Mouse (Mus musculus) adipocyte (in vitro differentiated cells): ENCODE results near the gene Sh3pxd2b.

Experiments
- DNase-seq: peaks from one replicate; pipeline ENCODE4 v3.0.0-alpha.2; 2016; ENCODE audit warnings: low spot score

The Sh3pxd2b gene

DNA sequence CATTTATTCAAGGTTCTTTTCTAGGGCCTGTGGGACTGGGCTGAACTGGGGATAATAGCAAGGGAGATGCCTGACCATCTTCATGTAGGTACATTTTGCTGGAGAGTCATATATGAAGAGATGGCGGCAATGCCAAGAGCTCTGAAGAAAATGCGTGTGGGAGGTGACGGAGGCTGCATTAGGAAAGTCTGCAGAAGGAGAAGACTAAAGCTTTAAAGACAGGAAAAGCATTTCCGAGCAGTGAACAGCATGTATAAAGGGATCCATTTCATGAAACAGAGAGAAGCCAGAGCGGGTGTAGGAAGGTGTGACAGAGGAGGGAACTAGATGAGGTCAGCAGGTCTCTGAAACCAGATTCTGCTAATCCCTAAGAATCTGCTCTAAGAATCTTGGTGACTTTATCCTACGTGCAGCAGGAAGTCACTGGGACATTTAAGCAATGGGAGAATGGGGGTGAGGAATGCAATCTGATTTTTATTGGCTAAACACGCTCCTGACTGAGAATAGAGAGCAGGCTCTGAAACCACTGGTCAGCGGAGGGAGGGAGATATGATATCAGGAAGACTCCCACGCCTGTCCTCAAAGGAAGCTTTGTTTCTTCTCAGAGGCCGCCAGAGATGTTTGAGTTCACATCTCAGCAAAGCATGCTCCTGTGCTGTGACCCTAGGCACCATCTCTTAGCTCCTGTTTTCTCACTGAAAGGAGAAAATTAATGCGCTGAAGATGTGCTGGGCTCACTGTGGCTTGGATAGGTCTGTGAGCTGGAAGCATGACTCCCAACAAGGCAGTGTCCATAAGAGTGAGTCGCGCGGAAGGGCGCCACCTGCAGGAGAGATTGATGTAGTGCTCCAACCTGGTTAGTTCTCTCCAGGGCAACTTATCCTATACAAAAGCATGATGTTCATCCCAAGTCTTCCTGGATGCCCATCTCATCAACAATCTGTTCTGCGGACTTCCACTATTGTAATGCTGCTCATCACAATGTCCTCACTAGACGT lies 6.8 kb upstream of the Sh3pxd2b start:
- peak; percentile 51 for DNase-seq

DNA sequence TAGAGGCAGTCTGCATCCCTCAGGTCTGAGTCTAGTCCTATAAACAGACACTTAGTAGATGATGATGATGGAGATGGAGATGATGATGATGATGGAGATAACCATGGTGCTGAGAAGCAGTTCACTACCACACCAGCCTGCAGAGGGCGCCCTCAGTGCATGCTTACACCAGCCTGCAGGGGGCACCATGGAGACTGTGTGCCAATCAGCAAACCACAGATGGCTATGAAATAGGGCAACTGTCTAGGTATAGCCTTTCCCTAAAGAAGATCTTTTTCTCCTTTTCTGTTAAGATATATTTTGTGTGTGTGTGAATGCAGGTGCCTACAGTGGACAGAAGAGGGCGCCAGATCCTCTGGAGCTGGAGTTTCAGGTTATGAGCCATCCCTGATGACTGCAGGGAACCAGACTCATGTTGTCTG lies 4.8 kb upstream of the Sh3pxd2b start:
- peak; percentile 61 for DNase-seq

DNA sequence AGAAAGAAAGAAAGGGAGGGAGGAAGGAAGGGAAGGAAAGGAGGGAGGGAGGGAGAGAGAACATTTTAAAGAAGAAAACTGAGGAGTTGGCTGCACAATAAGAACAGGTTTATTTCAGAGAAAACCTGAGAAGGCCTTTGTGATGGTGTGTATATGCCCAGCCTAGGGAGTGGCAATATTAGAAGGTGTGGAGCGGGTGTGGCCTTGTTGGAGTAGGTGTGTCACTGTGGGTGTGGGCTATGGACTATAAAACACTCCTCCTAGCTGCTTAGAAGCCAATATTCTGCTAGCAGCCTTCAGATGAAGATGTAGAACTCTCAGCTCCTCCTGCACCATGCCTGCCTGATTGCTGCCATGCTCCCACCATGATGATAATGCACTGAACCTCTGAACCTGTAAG lies 4.3 kb upstream of the Sh3pxd2b start:
- DNase-seq, result no peak

DNA sequence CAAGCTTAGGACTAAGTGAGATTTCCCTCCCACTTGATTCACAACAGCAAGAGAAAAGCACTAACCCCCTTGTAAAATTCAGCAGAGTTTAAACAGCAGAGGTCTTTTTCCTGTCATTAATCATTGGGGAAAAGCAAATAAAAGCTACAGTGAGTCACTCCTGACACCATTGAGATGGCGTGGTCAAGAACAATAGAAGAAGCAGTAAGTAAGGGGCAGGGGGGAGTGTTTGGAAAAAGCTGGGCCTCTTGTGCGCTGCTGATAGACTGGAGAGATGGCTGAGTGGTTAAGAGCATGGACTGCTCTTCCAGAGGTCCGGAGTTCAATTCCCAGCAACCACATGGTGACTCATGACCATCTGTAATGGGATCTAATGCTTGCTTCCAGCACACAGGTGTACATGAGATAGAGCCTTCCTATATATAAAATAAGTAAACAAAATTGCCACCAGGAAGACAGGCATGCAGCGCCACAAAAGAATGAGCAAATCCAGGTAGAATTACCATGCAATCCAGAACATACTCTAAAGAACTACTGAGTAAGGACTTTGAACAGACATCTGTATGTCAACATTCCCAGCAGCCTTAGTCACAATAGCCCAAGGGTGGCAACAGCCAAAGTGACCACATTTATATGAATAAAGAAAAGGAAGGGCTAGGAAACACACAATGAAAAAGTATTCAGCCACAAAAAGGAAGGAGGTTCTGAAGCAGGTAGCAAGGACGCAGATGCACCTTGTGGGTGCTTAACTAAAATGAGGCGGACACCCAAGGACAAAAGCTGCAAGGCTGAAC lies 1.9 kb upstream of the Sh3pxd2b start:
- DNase-seq, result no peak

DNA sequence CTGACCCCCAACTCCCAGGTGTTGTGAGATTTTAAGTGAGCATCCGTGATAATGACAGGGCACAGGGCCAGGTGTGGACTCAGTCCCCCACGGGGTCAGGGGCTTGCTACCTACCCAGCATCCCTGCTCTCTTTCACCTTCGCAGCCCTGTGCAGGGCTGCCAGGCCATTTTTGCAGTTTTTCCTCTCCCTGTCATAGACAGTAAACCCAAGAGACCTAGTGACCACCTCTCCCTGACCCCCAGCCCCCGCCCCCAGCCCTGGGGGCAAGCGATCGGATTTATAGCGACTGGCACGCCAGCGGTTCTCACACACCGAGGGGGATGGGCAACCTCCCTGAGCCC lies 385 bp upstream of the Sh3pxd2b start:
- DNase-seq, result no peak

DNA sequence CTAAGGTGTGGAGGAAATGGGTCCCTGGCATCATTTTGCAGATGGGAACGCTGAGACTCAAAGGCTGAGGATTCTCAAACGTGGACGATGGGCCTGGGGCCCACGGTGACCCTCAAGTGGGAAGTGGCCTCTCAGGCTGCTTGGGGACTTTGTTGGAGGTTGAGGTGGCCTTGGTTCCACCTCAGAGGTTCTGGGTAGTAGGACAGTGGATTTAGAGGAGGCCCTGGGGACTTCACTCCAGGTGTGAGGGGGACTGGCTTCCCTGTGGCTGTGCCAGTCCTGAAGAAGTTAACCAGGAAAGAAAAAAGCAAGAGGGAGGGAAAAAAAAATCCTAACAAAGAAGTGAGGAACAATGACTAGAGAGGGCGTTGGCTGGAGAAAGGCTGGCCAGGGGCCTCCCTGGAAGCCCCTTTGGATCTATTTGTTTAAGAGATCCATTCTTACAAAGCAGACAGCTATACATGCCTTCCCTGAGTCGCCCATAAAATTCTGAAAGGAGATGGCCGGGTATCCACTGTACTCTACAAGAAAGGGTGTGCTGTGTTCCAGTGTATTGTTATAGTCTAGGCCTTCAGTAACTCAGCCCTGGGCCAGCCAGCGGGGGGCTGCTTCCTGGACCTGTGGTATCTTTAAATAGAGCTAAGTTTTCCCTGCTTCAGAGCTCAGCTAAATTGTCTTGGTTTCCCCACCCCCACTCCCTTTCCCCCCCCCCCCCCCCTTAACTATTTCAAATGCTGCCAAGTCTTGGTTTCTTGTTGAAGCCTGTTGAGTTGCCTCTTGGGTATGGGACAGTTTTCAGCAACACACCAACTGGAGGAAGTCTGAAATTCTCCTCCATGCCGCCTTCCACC lies 1.0 kb downstream of the Sh3pxd2b start:
- no peak for DNase-seq

DNA sequence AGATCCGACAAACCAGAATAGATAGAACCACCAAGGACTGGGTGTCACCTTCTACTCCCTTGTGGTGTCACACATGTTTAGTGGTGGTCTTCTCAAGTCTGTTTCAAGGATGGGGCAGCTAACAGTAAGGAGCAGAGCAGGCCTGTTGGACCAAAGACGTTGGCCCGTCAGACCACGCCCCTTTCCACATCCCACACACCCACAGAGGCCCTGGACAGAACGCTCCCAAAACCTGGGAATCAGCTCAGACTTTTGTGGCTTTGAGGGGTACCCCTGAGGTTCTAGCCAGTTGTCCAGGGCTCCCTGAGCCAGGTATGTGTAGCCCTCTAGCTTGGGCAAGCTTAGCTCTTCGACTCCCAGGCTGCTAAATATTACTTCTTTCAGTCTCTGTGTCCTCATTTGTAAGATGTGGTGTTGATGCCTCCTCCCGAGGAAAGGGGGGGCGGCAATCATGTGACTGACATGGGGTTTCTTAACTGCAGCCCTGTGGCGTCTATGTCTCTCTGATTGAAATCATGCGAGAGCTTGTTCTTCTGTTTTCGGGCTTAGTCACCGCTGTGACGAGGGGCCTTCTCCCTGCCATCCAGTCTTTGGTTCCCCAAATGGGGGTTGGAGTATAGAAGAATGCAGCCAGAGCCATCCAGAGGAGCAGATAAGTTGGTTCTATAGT lies 1.8 kb downstream of the Sh3pxd2b start:
- DNase-seq, result no peak

DNA sequence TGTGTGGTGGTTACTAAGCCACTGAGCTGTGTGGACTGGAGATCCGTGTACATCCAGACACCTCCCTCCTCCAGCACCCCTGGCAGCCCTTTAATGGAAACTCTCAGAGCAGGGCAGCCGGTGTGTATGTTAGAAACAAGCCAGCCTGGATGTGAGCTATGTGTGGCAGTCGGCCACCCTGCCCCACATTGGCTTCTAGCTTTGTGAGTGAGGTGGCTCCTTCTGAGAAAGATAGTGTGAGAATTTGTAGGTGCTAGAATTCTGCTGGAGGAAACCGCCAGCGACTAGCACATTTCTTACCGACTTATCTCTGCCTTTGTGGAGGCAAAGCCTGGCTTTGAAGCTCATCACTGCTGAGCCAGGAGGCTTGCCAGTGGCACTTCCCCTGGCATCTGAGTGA lies 5.3 kb downstream of the Sh3pxd2b start:
- no peak for DNase-seq

DNA sequence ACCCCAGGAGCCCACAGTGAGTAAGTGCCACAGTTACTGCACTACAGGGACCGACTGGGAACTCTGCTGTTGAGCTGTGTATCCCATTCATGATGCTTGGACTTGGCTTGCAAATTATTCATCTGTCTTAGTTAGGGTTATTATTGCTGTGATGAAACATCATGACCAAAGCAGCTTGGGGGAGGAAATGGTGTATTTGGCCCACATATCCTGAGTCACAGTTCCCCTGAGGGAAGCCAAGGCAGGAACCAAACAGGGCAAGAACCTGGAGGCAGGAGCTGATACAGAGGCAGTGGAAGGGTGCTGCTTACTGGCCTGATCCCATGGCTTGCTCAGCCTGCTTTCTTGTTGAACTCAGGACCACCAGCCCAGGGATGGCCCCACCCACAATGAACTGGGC lies 7.8 kb downstream of the Sh3pxd2b start:
- DNase-seq, result no peak

DNA sequence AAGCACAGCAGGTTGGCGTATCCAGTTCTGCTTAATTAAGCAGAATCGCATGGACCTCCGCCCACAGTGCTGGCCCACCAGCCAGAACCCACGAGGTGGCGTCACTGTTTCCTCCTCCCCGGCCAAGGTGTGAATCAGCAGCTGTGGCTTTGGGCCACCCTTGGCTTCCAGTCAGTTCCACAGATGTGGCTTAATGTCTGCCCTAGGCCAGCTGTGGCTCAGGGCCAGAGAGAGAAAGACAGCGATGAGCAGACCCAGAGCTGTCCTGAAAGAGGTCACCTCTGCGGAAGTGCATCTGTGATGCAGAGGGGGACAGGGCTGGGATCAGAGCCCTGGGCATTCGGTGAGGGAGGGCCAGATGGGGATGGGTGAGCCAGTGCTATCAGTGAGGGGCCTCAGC lies 10.1 kb downstream of the Sh3pxd2b start:
- peak; percentile 81 for DNase-seq

DNA sequence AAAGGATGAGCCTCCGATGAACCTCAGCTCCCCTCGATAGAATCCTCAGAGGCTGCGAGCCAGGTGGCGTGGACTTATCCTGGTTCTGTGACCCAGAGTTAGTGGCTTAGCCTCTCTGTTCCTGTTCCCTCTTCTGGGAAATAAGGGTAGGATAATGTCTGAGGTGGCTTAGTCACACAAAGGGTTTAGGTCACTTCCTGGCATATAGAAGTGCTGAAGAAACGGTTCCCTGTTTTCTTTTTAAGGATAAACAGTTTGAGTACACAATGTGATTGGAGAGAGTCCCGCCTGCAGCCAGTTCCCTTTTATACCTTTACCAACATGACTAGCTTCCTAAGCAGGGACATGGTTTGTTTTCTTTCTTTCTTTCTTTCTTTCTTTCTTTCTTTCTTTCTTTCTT lies 10.8 kb downstream of the Sh3pxd2b start:
- no peak for DNase-seq

DNA sequence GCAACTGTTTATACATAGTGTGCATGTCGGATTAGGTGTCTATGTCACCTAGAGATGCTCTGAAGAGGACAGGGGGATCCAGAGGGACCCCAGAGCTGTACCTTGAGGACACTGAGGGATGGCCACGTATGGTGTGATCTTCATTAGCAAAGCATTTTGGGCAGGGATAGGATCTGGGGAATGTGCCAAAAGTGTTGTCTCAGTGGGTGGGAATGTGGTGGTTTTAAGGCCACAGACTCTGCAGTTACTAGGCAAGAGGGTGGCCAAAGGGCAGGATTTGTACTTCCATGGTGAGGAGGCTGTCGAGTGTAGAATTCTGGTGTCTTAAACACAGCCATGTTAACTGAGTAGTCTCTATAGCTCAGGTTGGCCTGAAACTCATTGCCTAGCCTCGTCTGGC lies 11.9 kb downstream of the Sh3pxd2b start:
- DNase-seq, result peak; percentile 61

DNA sequence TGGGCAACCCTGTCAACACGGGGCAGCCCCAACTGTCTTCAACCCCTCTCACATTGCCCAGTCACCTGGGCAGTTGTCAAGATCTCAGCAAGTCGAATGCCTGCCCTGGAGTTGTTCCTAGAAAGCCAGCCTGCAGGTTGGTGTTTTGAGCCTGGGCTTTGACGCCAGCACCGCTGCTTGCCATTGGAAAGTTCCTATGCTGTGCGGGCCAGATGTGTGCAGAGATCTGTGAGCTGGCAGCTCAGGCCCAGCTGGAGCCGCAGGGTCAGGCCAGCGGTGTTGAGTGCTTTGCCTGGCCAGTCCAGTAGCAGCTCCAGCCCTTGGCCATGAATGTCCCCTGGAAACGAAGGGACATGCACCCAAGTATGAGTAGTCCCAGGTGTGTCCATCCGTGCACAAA lies 14.2 kb downstream of the Sh3pxd2b start:
- DNase-seq, result no peak

DNA sequence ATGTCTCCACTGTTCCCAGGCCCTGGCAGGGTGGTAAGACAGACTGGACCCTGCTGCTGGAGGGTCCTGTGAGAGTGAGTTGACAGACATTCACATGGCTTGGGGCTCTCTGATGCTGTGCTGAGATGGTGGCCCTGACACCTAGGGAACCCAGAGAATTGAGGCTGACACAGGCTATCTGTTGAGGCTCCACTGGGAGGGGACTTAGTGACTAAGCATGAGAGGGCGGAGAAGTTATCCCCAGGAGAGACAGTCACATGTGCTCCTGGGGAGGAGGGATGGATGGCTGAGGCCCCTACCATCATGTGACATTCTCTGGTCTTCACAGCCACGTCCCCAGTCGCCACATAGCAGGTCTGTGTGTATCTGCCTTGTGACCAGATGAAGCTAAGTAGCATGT lies 15.6 kb downstream of the Sh3pxd2b start:
- no peak for DNase-seq

DNA sequence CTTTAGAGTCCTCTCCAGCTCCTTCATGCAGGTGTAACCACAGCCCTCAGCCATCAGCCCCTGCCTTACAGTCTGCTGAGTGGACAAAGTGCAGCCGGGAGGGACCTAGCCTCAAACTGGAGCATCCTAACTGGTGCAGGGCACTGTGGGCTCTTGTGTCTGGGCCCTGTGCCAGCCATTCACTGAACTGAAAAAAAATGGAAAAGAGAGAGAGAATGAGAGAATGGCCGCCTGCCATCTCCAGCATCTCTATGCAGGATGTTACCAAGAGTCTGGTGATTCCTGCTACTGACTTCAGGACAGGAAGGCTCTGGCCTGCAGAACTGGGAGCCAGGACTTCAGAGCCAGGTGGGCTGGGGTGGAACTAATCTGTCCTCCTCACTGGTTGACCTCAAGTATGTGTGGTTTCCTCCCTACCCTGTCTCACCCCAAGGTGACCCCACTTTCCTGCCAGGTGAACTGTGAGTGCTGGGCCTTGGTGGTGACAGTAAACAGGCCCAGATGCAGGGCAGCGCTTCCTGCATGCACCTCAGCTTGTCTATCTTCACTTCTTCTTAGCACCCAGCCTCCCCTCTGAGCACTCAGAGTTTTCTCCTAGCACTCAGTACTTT lies 16.1 kb downstream of the Sh3pxd2b start:
- peak; percentile 60 for DNase-seq

DNA sequence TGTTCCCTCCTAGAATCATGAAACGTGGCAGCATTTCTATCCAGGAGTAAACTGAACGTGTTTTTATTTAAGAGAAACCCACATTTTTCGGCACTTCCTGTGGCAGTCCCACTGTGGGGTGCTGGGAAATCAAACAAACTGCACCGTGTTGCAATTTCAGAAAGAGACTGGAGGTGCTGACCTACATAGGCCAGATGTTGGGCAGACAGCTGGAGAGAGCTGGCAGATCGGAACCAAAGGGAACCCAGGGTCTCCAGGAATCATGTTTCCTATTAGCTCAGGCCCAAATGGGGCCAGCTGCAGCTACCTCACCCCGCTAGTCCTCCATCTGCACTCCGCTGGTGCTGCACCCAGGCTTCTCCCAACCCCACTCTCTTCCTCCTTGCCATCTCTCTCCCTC lies 16.8 kb downstream of the Sh3pxd2b start:
- DNase-seq, result no peak

DNA sequence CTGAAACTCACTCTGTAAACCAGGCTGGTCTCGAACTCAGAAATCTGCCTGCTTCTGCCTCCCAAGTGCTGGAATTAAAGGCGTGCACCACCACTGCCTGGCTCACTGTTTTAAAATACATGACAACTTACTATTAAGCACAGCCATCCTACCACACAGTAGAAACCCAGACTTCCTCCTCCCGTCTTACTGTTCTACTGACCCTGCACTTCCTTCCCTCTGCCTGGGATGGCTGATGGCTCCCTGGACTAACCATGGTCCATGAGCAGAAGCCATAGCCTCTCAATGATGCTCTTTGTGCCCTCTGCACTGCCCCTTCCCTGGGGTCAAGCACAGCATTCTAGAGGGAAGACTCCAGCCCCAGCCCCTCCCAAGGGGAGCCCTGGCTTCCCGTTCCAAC lies 17.9 kb downstream of the Sh3pxd2b start:
- DNase-seq, result no peak

DNA sequence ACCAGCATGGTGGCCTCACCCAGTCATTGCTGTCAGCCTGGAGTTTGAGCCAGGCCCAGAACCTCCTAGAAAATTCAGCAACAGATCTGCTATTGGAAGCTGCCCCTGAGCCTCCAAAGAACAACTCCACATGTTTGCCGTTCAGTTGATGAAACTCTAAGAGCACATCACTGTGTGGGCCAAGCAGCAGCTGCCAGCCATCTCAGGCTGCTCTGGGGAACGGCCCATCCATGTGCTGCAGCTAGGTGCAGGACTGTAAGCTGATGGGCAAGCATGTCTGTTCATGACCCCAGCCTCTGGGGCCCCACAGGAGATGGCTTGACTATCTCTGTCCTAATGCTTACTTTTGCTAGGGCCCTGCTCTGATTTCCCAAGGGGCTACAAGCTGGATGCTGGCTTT lies 19.4 kb downstream of the Sh3pxd2b start:
- no peak for DNase-seq

DNA sequence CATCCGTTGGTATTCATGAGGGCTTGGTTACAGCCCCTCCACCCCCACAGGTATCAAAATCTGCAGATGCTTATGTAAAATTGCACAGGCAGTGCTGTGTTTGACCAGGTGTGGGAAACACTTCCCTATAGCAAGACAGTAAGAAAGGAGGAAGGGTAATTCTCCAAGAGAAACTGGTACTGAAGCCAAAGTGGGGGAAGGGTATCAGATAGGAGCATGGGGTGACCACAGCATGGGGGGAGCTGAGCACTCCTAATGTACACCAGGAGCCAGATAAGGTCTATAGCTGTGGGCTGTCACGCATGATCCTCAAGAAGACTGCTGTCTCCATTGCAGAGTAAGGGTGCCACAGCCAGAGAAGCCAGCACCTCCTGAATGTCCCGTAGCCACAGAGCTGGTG lies 21.4 kb downstream of the Sh3pxd2b start:
- no peak for DNase-seq

DNA sequence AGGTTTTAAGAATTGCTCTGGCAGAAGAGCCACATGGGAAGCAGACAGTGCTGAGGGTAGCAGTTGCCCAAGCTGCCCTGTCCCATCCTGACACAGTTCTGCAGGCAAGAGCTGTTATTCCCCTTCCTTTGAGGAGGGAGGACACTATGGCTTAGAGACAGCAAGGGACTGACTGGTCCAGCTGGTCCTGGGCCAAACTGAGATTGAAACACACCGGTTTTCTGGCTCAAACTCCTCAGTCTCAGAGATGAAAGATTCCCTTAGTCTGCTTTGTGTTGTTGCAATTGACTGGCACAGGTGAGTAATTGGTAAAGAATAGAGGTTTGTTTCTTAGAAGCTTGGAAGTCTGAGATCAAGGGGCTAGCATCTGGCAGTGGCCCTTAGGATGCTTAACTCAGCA lies 23.3 kb downstream of the Sh3pxd2b start:
- DNase-seq, result peak; percentile 36
